Mouse (Mus musculus) testis, adult 2 months (tissue): ENCODE measurements around the gene G6pc.

Experiments
- CTCF ChIP-seq: fragments of 200-500 bp; IDR thresholded peaks from 2 replicates; pipeline ENCODE4 v1.5.1; 2012; ENCODE audit warnings: low read depth, mild to moderate bottlenecking, inconsistent platforms, low read length, moderate library complexity; ENCODE audit not compliant: control insufficient read depth, insufficient read depth, insufficient replicate concordance
- POLR2A ChIP-seq: fragments of 200-500 bp; IDR thresholded peaks from 2 replicates; pipeline ENCODE4 v1.6.1; 2012; ENCODE audit warnings: low read depth, mild to moderate bottlenecking, inconsistent platforms, low read length, moderate library complexity; ENCODE audit not compliant: control insufficient read depth

- TF ChIP-seq POLR2A (no peak), CTCF (peak; percentile 72; the same call in 1 of the 2 replicates)
Observed at GRCm38 (mm10) chr11:101395110-101395509, 27.7 kb downstream of the G6pc start.
